Comparison of ENCODE assay signal across 15 mouse cellular contexts in genomic region chr7:127180783-127181182, GRCm38 (mm10). TPM values are rescaled to one million over a fixed set of nuclear protein-coding genes. Genes with fewer than 3 reads are reported as not detected.
A peak's percentile ranks its signal among the peaks of the same experiment; 100 is the strongest.
DNase-seq lines count a peak whose midpoint lies in the region; ATAC-seq and TF ChIP-seq lines count a peak whose summit lies in the region.
"Had no signal": no experiment of that assay in that cellular context is flagged by ENCODE, and none has a peak within 500 bp of the region (broad histone marks: within the 10 kb centered on the region; RNA-seq: fewer than 3 reads in every experiment).

No protein-coding gene starts in this region.

- peak; percentile 73 for DNase-seq in thymus, postnatal 0 days (ENCODE audit: low spot score)
- no peak for DNase-seq in thymus, postnatal 14 days
- no peak for DNase-seq in G1E (ENCODE audit: low spot score)
- DNase-seq in embryo, embryonic 11 days = no peak
- DNase-seq in embryo, embryonic 9.5 days (ENCODE audit: extremely low spot score) = no peak
- no peak for DNase-seq in layer of hippocampus, postnatal 36 days
- DNase-seq: cerebellum, postnatal 25 days; kidney, adult 2 months; kidney, postnatal 36 days; right cerebral cortex, adult 18-20 months had no signal

- peaks cover 4% of the 10 kb centered on the region; the same call in 1 of the 2 replicates for H3K9me3 ChIP-seq in G1E (replicated peaks)
- H3K9me3 ChIP-seq: hindbrain, embryonic 13.5 days; lung, embryonic 15.5 days; midbrain, embryonic 10.5 days had no signal

- H3K27me3 ChIP-seq in G1E (ENCODE audit: insufficient read depth, low read length) = no peaks in the 10 kb centered on the region
- H3K27me3 ChIP-seq: hindbrain, embryonic 13.5 days; lung, embryonic 15.5 days had no signal

- no peak for TF ChIP-seq CTCF in G1E (IDR thresholded peaks at IDR 0.05; ENCODE audit: low read depth, low read length)

- H3K36me3 ChIP-seq in G1E (replicated peaks) = peaks cover 2% of the 10 kb centered on the region
- H3K36me3 ChIP-seq: hindbrain, embryonic 13.5 days; lung, embryonic 15.5 days; midbrain, embryonic 10.5 days had no signal

- ATAC-seq in G1E (ENCODE audit: extremely low read depth, insufficient number of reproducible peaks, low FRiP score, poor library complexity, severe bottlenecking) = peak; percentile 62
- ATAC-seq in megakaryocyte, adult 5-6 weeks (ENCODE audit: poor library complexity, severe bottlenecking) = peak; percentile 52
- ATAC-seq: forebrain, embryonic 14.5 days had no signal

- H3K4me1 ChIP-seq in G1E (ENCODE audit: insufficient read depth, low read depth, low read length) = peaks cover 73% of the 10 kb centered on the region
- H3K4me1 ChIP-seq: hindbrain, embryonic 13.5 days; lung, embryonic 15.5 days; midbrain, embryonic 10.5 days had no signal

- H3K4me3 ChIP-seq in G1E (ENCODE audit: low read depth, low read length) = no peak overlapping the region; the same call in 1 of the 2 replicates
- H3K4me3 ChIP-seq: hindbrain, embryonic 13.5 days; lung, embryonic 15.5 days; midbrain, embryonic 10.5 days had no signal

RNA-seq across cellular contexts. Expression of gene Cd2bp2, which starts 15.1 kb away (rescaled TPM):
- 59.5 and 62.0 TPM in 2 replicates for polyA plus RNA-seq in thymus, postnatal 0 days (2015; fragmentation: Nextera tagmentation; extraction: Ambion mirVana)
- total RNA-seq in G1E (2014; fragmentation: Nextera tagmentation) (23.3 and 37.2 TPM in 2 replicates), G1E (2017) (79.3 and 84.6 TPM in 2 replicates)
- polyA plus RNA-seq in G1E (2012) = 71.8 and 73.7 TPM in 2 replicates
- 16.1 and 19.0 TPM in 2 replicates for total RNA-seq in megakaryocyte, adult 5-6 weeks (2015)
- total RNA-seq in megakaryocyte, adult 5-6 weeks (2017) = 51.8 and 57.5 TPM in 2 replicates
- 10 to 100 TPM; 93.9 to 95.1 TPM for total RNA-seq in layer of hippocampus, postnatal 36 days (2021)

RNA-seq across cellular contexts. Expression of gene Tbc1d10b, which starts 27.5 kb away (rescaled TPM):
- 20.5 and 27.4 TPM in 2 replicates for polyA plus RNA-seq in thymus, postnatal 0 days (2015; fragmentation: Nextera tagmentation; extraction: Ambion mirVana)
- 19.5 and 26.7 TPM in 2 replicates for total RNA-seq in G1E (2014; fragmentation: Nextera tagmentation)
- total RNA-seq in G1E (2017) = 38.3 and 40.1 TPM in 2 replicates
- 72.0 and 74.1 TPM in 2 replicates for polyA plus RNA-seq in G1E (2012)
- total RNA-seq in megakaryocyte, adult 5-6 weeks (2015) = 27.0 and 27.4 TPM in 2 replicates
- total RNA-seq in megakaryocyte, adult 5-6 weeks (2017) = 59.8 and 74.2 TPM in 2 replicates
- total RNA-seq in layer of hippocampus, postnatal 36 days (2021) = 100 to 1,000 TPM; 107 to 108 TPM

RNA-seq across cellular contexts. Expression of gene Mylpf, which starts 27.9 kb away (rescaled TPM):
- polyA plus RNA-seq in thymus, postnatal 0 days (2015; fragmentation: Nextera tagmentation; extraction: Ambion mirVana) = 67.7 and 68.9 TPM in 2 replicates
- 2.6 TPM in 1 of 2 replicates, not detected in the other for total RNA-seq in G1E (2014; fragmentation: Nextera tagmentation)
- total RNA-seq in G1E (2017) = 2.8 TPM in 2 replicates
- polyA plus RNA-seq in G1E (2012) = 0.44 and 0.94 TPM in 2 replicates
- total RNA-seq in megakaryocyte, adult 5-6 weeks (2015) = 5.0 and 6.0 TPM in 2 replicates
- 2.3 and 3.3 TPM in 2 replicates for total RNA-seq in megakaryocyte, adult 5-6 weeks (2017)
- total RNA-seq in layer of hippocampus, postnatal 36 days (2021) = 1 to 10 TPM in 1 of 2 experiments, not detected in 1; 1.1 TPM

RNA-seq across cellular contexts. Expression of gene Spn, which starts 43.2 kb away (rescaled TPM):
- 26.6 and 26.7 TPM in 2 replicates for polyA plus RNA-seq in thymus, postnatal 0 days (2015; fragmentation: Nextera tagmentation; extraction: Ambion mirVana)
- 52.8 and 55.4 TPM in 2 replicates for total RNA-seq in G1E (2014; fragmentation: Nextera tagmentation)
- total RNA-seq in G1E (2017) = 251 and 278 TPM in 2 replicates
- polyA plus RNA-seq in G1E (2012) = 81.4 and 90.2 TPM in 2 replicates
- total RNA-seq in megakaryocyte, adult 5-6 weeks (2015) = 74.6 and 82.8 TPM in 2 replicates
- 241 and 246 TPM in 2 replicates for total RNA-seq in megakaryocyte, adult 5-6 weeks (2017)
- under 1 TPM; 0.50 to 0.73 TPM for total RNA-seq in layer of hippocampus, postnatal 36 days (2021)
- polyA plus RNA-seq: forebrain, embryonic 14.5 days had no signal

RNA-seq across cellular contexts. Expression of gene Zfp553, which starts 52.1 kb away (rescaled TPM):
- polyA plus RNA-seq in thymus, postnatal 0 days (2015; fragmentation: Nextera tagmentation; extraction: Ambion mirVana) = 25.4 and 29.7 TPM in 2 replicates
- 11.7 and 20.0 TPM in 2 replicates for total RNA-seq in G1E (2014; fragmentation: Nextera tagmentation)
- 22.0 and 25.2 TPM in 2 replicates for total RNA-seq in G1E (2017)
- 25.3 and 26.2 TPM in 2 replicates for polyA plus RNA-seq in G1E (2012)
- 2.9 and 3.1 TPM in 2 replicates for total RNA-seq in megakaryocyte, adult 5-6 weeks (2015)
- total RNA-seq in megakaryocyte, adult 5-6 weeks (2017) = 5.9 and 9.7 TPM in 2 replicates
- 10 to 100 TPM; 21.0 TPM for total RNA-seq in layer of hippocampus, postnatal 36 days (2021)
